Mouse (Mus musculus) gastrocnemius, adult 2 months (tissue): ENCODE results near the gene Prkab1. TPM values are rescaled to one million over a fixed set of nuclear protein-coding genes. Genes with fewer than 3 reads are reported as not detected.

Source experiments
- DNase-seq: peaks from one replicate; pipeline ENCODE4 v3.0.0; 2022
- H3K27ac ChIP-seq: fragments of 200-600 bp; 2 replicates; pipeline ENCODE4 v1.8.1; 2022; ENCODE audit warnings: mild to moderate bottlenecking
- H3K4me3 ChIP-seq: fragments of 200-600 bp; 2 replicates; pipeline ENCODE4 v1.8.1; 2022; ENCODE audit warnings: mild to moderate bottlenecking, moderate library complexity
- CTCF ChIP-seq: fragments of 200-600 bp; IDR thresholded peaks from 2 replicates; pipeline ENCODE4 v1.8.1; 2022; ENCODE audit warnings: antibody characterized with exemption, mild to moderate bottlenecking, moderate library complexity
- intact Hi-C: fragments of 180-260 bp; cut with DNase I; formaldehyde crosslinking; loops from one replicate; pipeline ENCODE4 v1.15.1; 2025
- total RNA-seq, 2 experiments: library from RNA; stranded (reverse); gene quantifications; 2 replicates each; pipeline ENCODE4 v1.2.3; 2021

Gene Prkab1
- total RNA-seq, 2 experiments from 2014 or later = 11.0 to 11.1 TPM

DNA sequence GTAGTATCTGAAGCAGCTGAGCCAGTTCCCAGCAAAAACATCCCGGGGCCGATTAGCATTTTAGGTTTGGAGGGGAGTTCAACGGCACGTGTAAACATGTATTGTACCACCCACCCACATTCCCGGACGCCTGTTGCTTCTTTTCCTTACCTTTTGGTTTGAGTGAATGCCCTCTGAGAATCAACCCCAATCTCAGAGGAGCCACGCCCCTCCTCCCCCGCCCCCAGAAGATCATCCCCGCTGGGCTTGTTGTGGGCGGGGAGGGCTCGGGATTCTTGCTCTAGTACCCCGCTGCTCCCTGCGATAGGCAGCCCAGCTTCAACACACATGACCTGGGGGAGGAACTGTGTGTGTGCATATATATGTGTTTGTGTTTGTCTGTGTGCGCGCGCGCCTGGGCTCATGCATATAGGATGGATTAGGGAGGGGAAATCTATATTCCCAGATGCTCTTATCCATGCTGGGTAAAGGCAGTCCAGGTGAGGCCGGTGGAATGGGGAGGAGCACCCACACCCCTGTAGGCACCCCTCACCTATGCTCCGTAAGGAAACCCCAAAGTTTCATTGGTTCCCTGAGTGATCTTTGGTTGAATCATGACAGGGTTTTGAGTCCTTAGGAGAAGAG, 6.4 kb upstream of the Prkab1 start:
- no peak for DNase-seq
- no peak overlapping the region for H3K27ac ChIP-seq
- intact Hi-C loops = loop anchor here (2.0 to 10.0 kb wide), 2 partner anchors 182 to 394 kb away; partner anchors contain the start of gene Hspb8
- TF ChIP-seq CTCF = no peak
- H3K4me3 ChIP-seq = no peak overlapping the region

- Histone ChIP-seq H3K4me3 (no peak overlapping the region), H3K27ac (no peak overlapping the region)
- intact Hi-C loops = loop anchor here (2.0 kb wide), 1 partner anchor 88 kb away; no protein-coding TSS in a partner anchor
- TF ChIP-seq CTCF = no peak
- no peak for DNase-seq
These were observed 4.8 kb upstream of the Prkab1 start for GRCm38 (mm10) chr5:116029071-116029470.

GRCm38 (mm10) chr5:116026561-116026960, 2.3 kb upstream of the Prkab1 start:
- DNase-seq = no peak
- intact Hi-C loops = no loop called here
- Histone ChIP-seq H3K27ac (no peak overlapping the region), H3K4me3 (no peak overlapping the region)
- no peak for TF ChIP-seq CTCF

GRCm38 (mm10) chr5:116026107-116026506, 1.8 kb upstream of the Prkab1 start:
- Histone ChIP-seq H3K27ac (no peak overlapping the region), H3K4me3 (no peak overlapping the region)
- no peak for DNase-seq
- TF ChIP-seq CTCF = no peak
- intact Hi-C loops = no loop called here

DNA sequence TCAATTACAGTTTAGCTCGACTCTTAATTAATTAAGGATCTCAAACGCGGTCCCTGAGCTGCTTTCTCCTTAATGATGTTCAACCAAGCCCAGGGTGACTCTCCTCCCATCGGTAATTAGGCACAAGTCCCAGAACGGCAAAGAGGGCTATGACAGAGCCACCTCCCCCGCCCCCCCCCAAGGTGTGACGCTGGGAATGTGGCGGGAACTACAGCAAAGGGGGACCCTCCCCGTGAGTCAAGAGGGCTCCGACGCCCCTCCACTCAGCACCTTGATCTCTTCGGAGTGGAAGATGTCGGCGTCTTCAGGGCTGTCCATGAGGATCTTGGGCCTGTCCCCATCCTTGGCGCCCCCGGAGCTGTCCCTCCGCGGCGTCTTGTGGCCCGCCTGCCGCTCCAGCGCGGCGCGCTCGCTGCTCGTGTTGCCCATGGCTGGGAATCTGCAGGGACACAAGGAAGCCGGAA, 455 bp downstream of the Prkab1 start:
- intact Hi-C loops = loop anchor here (5.0 kb wide), 1 partner anchor 42 kb away; no protein-coding TSS in a partner anchor
- Histone ChIP-seq H3K27ac (peak overlapping the region; percentile 94), H3K4me3 (peak overlapping the region; percentile 82)
- DNase-seq = no peak
- no peak for TF ChIP-seq CTCF

GRCm38 (mm10) chr5:116023251-116023661, 1.1 kb downstream of the Prkab1 start:
- intact Hi-C loops = loop anchor here (5.0 kb wide), 1 partner anchor 41 kb away; no protein-coding TSS in a partner anchor
- no peak for TF ChIP-seq CTCF
- Histone ChIP-seq H3K4me3 (peak overlapping the region; percentile 82), H3K27ac (peak overlapping the region; percentile 94)
- no peak for DNase-seq

GRCm38 (mm10) chr5:116022658-116023200, 1.6 kb downstream of the Prkab1 start:
- Histone ChIP-seq H3K27ac (peak overlapping the region; percentile 94), H3K4me3 (peak overlapping the region; percentile 82)
- TF ChIP-seq CTCF = no peak
- DNase-seq = no peak
- intact Hi-C loops = loop anchor here (5.0 kb wide), 1 partner anchor 40 kb away; no protein-coding TSS in a partner anchor

DNA sequence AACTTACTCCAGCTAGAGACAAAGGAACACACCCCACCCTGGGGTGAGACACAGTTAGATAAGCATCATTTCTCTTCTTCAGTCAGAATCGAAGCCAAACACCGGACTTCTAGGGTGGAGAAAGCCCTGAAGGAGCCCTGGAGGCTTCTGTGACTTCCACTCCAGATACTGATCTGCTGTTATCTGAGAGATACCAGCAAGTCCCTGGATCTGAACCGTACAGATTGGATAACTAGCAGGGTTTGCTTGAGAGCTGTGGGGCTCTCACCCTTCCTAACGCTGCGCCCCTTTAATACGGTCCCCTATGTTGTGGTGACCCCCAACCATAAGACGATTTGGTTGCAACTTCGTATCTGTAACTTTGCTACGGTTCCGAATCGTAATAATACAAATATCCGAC, 2.2 kb downstream of the Prkab1 start:
- Histone ChIP-seq H3K27ac (no peak overlapping the region), H3K4me3 (no peak overlapping the region)
- DNase-seq = no peak
- no peak for TF ChIP-seq CTCF
- intact Hi-C loops = loop anchor here (5.0 kb wide), 1 partner anchor 40 kb away; no protein-coding TSS in a partner anchor

DNA sequence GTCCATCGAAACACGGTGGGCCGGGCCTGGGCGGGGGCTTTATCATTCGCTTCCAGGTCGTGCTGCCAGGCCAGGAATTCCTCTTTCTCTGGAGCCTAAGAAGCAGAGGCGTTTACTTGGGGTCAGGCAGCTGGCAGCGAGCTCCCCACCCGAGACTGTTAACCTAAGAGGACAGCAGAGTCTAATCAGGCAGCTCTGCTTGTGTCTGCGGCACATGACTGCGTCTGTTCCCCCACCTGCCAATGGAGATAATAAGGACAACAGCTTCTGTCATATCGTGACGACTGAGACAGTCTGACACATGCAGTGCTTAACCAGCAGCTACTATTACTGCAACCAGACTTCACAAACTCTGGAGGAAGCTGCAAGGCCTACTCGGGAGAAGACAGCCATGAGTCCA, 2.8 kb downstream of the Prkab1 start:
- no peak overlapping the region for H3K27ac ChIP-seq
- H3K4me3 ChIP-seq = no peak overlapping the region
- TF ChIP-seq CTCF = no peak
- intact Hi-C loops = loop anchor here (5.0 kb wide), 1 partner anchor 39 kb away; no protein-coding TSS in a partner anchor
- DNase-seq = no peak

GRCm38 (mm10) chr5:116019371-116019770, 4.9 kb downstream of the Prkab1 start:
- peak; percentile 62 for DNase-seq
- H3K4me3 ChIP-seq = no peak overlapping the region
- intact Hi-C loops = loop anchor here (10.0 kb wide), 1 partner anchor 365 kb away; no protein-coding TSS in a partner anchor
- TF ChIP-seq CTCF = no peak
- peak overlapping the region; percentile 57 for H3K27ac ChIP-seq

- DNase-seq = no peak
- intact Hi-C loops = loop anchor here (10.0 kb wide), 1 partner anchor 364 kb away; no protein-coding TSS in a partner anchor
- peak; percentile 11; the same call in 1 of the 2 replicates for TF ChIP-seq CTCF
- Histone ChIP-seq H3K4me3 (no peak overlapping the region), H3K27ac (peak overlapping the region; percentile 57)
These were observed 5.5 kb downstream of the Prkab1 start for GRCm38 (mm10) chr5:116018784-116019183.

DNA sequence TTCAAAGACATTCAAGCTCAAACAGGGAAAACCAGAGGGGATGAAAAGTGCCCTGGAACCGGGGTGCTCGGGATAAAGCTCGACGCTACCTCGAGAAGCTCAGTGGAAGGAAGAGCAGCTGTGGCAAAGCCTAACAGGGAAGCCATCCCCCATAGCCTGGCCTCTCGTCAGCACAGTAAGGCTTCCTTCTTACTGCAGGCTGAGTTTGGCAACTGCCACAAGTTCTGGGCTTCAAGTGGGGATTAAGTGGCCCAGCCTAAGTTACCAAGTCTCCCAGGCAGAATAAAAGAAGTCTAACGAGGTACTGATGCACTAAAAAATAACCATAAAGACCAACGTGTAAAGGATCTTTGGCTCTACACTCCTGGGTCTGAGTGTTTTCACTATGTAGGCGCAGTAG, 6.1 kb downstream of the Prkab1 start:
- Histone ChIP-seq H3K27ac (no peak overlapping the region), H3K4me3 (no peak overlapping the region)
- intact Hi-C loops = loop anchor here (10.0 kb wide), 1 partner anchor 363 kb away; no protein-coding TSS in a partner anchor
- no peak for TF ChIP-seq CTCF
- DNase-seq = no peak

- no peak overlapping the region for H3K27ac ChIP-seq
- no peak for DNase-seq
- no peak overlapping the region for H3K4me3 ChIP-seq
- no peak for TF ChIP-seq CTCF
- intact Hi-C loops = loop anchor here (10.0 kb wide), 1 partner anchor 363 kb away; no protein-coding TSS in a partner anchor
These were observed 6.9 kb downstream of the Prkab1 start for GRCm38 (mm10) chr5:116017391-116017790.
